Mouse (Mus musculus) liver, embryonic 14.5 days (tissue): ENCODE results near the gene Pdhb.

Experiments used
- CTCF ChIP-seq: IDR thresholded peaks from 2 replicates; pipeline ENCODE4 v1.5.1; 2016; ENCODE audit warnings: antibody characterized with exemption, low read depth, control low read depth
- EP300 ChIP-seq: IDR thresholded peaks from 2 replicates; pipeline ENCODE4 v1.6.1; 2016; ENCODE audit warnings: antibody characterized with exemption, low read depth

- no peak for TF ChIP-seq EP300
- no peak for TF ChIP-seq CTCF
These were observed 37.7 kb downstream of the Pdhb start for GRCm38 (mm10) chr14:8135130-8135529.
